Mouse (Mus musculus): Measurements from ENCODE around the gene Gm11146.

The Gm11146 gene

GRCm38 (mm10) chr16:77601994-77602393, at the start of gene Gm11146:
Gene Gm11146 (minus strand): TSS chr16:77602094.
- no peak for DNase-seq (ENCODE audit: low read depth, low spot score)

GRCm38 (mm10) chr16:77650596-77650995, 48.7 kb upstream of the Gm11146 start:
- DNase-seq (ENCODE audit: low read depth, low spot score): no peak

GRCm38 (mm10) chr16:77649006-77649405, 47.1 kb upstream of the Gm11146 start:
- no peak for DNase-seq (ENCODE audit: low read depth, low spot score)

- DNase-seq (ENCODE audit: low read depth, low spot score): no peak
Measured at GRCm38 (mm10) chr16:77648181-77648580, 46.3 kb upstream of the Gm11146 start.

- no peak for DNase-seq (ENCODE audit: low read depth, low spot score)
Measured at GRCm38 (mm10) chr16:77646146-77646545, 44.3 kb upstream of the Gm11146 start.

GRCm38 (mm10) chr16:77644976-77645375, 43.1 kb upstream of the Gm11146 start:
- DNase-seq (ENCODE audit: low read depth, low spot score): no peak

GRCm38 (mm10) chr16:77643871-77644720, 42.2 kb upstream of the Gm11146 start:
- DNase-seq (ENCODE audit: low read depth, low spot score): no peak

GRCm38 (mm10) chr16:77643036-77643870, 41.4 kb upstream of the Gm11146 start:
- no peak for DNase-seq (ENCODE audit: low read depth, low spot score)

GRCm38 (mm10) chr16:77636497-77636896, 34.6 kb upstream of the Gm11146 start:
- DNase-seq (ENCODE audit: low read depth, low spot score): no peak

- DNase-seq (ENCODE audit: low read depth, low spot score): no peak
Measured at GRCm38 (mm10) chr16:77632315-77632881, 30.5 kb upstream of the Gm11146 start.

GRCm38 (mm10) chr16:77622681-77623080, 20.8 kb upstream of the Gm11146 start:
- DNase-seq (ENCODE audit: low read depth, low spot score): no peak

GRCm38 (mm10) chr16:77602581-77602980, 687 bp upstream of the Gm11146 start:
- no peak for DNase-seq (ENCODE audit: low read depth, low spot score)

GRCm38 (mm10) chr16:77598787-77599186, 3.1 kb downstream of the Gm11146 start:
- no peak for DNase-seq (ENCODE audit: low read depth, low spot score)

- no peak for DNase-seq (ENCODE audit: low read depth, low spot score)
Measured at GRCm38 (mm10) chr16:77596556-77596955, 5.3 kb downstream of the Gm11146 start.

GRCm38 (mm10) chr16:77595661-77596060, 6.2 kb downstream of the Gm11146 start:
- DNase-seq (ENCODE audit: low read depth, low spot score): no peak

- DNase-seq (ENCODE audit: low read depth, low spot score): no peak
Measured at GRCm38 (mm10) chr16:77594553-77594952, 7.3 kb downstream of the Gm11146 start.

GRCm38 (mm10) chr16:77593828-77594421, 8.0 kb downstream of the Gm11146 start:
- DNase-seq (ENCODE audit: low read depth, low spot score): no peak

GRCm38 (mm10) chr16:77592986-77593385, 8.9 kb downstream of the Gm11146 start:
- no peak for DNase-seq (ENCODE audit: low read depth, low spot score)

- DNase-seq (ENCODE audit: low read depth, low spot score): no peak
Measured at GRCm38 (mm10) chr16:77573036-77573435, 28.9 kb downstream of the Gm11146 start.

GRCm38 (mm10) chr16:77569457-77569856, 32.4 kb downstream of the Gm11146 start:
- no peak for DNase-seq (ENCODE audit: low read depth, low spot score)

GRCm38 (mm10) chr16:77568384-77568783, 33.5 kb downstream of the Gm11146 start:
- DNase-seq (ENCODE audit: low read depth, low spot score): no peak

- no peak for DNase-seq (ENCODE audit: low read depth, low spot score)
Measured at GRCm38 (mm10) chr16:77562852-77563251, 39.0 kb downstream of the Gm11146 start.

Measured in c-Kit-negative CD71-positive TER-119-positive erythroid progenitor cells, embryonic 14.5 days (primary cell).